Mouse (Mus musculus) ES-Bruce4 (cell line): ENCODE measurements around the gene Hdac1.

Experiments used
- CTCF ChIP-seq: IDR thresholded peaks from one replicate; pipeline ENCODE4 v1.8.1; 2011; ENCODE audit warnings: low read depth, low read length
- EP300 ChIP-seq: IDR thresholded peaks from 2 replicates; pipeline ENCODE4 v1.6.1; 2011; ENCODE audit warnings: low read depth, low read length; ENCODE audit not compliant: insufficient read depth
- POLR2A ChIP-seq: IDR thresholded peaks from one replicate; pipeline ENCODE4 v1.8.1; 2011; ENCODE audit warnings: low read length; ENCODE audit not compliant: insufficient read depth

GRCm38 (mm10) chr4:129518519-129518918, 24.0 kb downstream of the Hdac1 start:
- TF ChIP-seq CTCF: no peak
- no peak for TF ChIP-seq EP300
- TF ChIP-seq POLR2A: no peak
